9 mouse cellular contexts compared by ENCODE assay signal in the genomic region with DNA sequence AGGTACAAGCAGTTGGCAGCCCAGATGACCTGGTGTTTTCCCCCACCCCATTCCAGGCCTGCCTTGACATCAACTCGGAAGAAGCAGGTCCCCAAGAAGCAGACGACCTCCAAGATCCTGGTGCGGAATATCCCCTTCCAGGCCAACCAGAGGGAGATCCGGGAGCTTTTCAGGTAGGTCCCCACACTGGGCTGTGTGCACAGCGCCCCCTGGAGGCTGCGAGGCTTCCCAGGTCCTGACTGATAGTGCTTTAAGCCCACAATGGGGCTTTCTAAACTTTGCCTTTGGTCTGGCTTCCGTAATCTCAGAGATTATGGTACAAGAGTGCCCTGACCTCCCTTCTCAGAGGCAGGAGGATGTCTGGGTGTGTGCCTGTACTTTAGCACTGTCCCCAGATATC. TPM values are rescaled to one million over a fixed set of nuclear protein-coding genes. Genes with fewer than 3 reads are reported as not detected.
A peak's percentile ranks its signal among the peaks of the same experiment; 100 is the strongest.
DNase-seq lines count a peak whose midpoint lies in the region; ATAC-seq lines count a peak whose summit lies in the region.
"Had no signal": no experiment of that assay in that cellular context is flagged by ENCODE, and none has a peak within 500 bp of the region (broad histone marks: within the 10 kb centered on the region; RNA-seq: fewer than 3 reads in every experiment).

No protein-coding gene starts in this region.

- ATAC-seq in heart, embryonic 12.5 days (ENCODE audit: insufficient number of reproducible peaks, low FRiP score): no peak
- ATAC-seq: forebrain, embryonic 14.5 days had no signal

- H3K4me1 ChIP-seq in heart, embryonic 12.5 days (replicated peaks): peaks cover 11% of the 10 kb centered on the region

- peak; percentile 27 to 29 for DNase-seq in heart, postnatal 14 days
- DNase-seq in spleen, postnatal 10 days (ENCODE audit: low spot score in 2 of 2): peak; percentile 50 to 76
- DNase-seq in spleen, postnatal 36 days (ENCODE audit: low spot score in 2 of 2): no peak
- peak; percentile 28 for DNase-seq in forelimb bud, embryonic 11.5 days (ENCODE audit: low read depth, low spot score)
- DNase-seq in thymus, postnatal 25 days: peak; percentile 26
- no peak for DNase-seq in right cerebral cortex, adult 18-20 months
- no peak for DNase-seq in heart, adult 11 months

- 54% methylated on average over 7 of the region's 7 CpGs for WGBS in heart, embryonic 12.5 days

- H3K9me3 ChIP-seq in heart, embryonic 12.5 days (replicated peaks): no peaks in the 10 kb centered on the region

- H3K36me3 ChIP-seq in heart, embryonic 12.5 days: peaks cover 59% of the 10 kb centered on the region

- H3K4me3 ChIP-seq in heart, embryonic 12.5 days: no peak overlapping the region

- no peaks in the 10 kb centered on the region for H3K27me3 ChIP-seq in heart, embryonic 12.5 days (replicated peaks)

- no peak overlapping the region for H3K4me2 ChIP-seq in heart, embryonic 12.5 days

- intact Hi-C loops in heart, postnatal 14 days (cut with DNase I): loop anchor here (10.0 kb wide), 1 partner anchor 461 kb away; no protein-coding TSS in a partner anchor

- no peak overlapping the region for H3K9ac ChIP-seq in heart, embryonic 12.5 days

- no peak overlapping the region for H3K27ac ChIP-seq in heart, embryonic 12.5 days (ENCODE audit: poor library complexity, severe bottlenecking)

RNA-seq across cellular contexts. Expression of gene Rbm19, which starts 27.7 kb away (rescaled TPM):
- total RNA-seq in heart, postnatal 14 days (2021): 10 to 100 TPM; 17.0 to 18.3 TPM
- polyA plus RNA-seq in heart, embryonic 12.5 days (2016; fragmentation: Nextera tagmentation; extraction: Ambion mirVana): 21.9 and 22.8 TPM in 2 replicates

Comparison
In these comparisons a context has a peak if more than half of its experiments do, and no peak if none do; other contexts are left out.
1. DNase-seq: peak in heart, postnatal 14 days (2 of 2), spleen, postnatal 10 days (2 of 2), forelimb bud, embryonic 11.5 days (single experiment) and thymus, postnatal 25 days (single experiment); none in spleen, postnatal 36 days (0 of 2), right cerebral cortex, adult 18-20 months (single experiment) and heart, adult 11 months (single experiment).